Mouse (Mus musculus) kidney, embryonic 16.5 days (tissue): ENCODE measurements at regions not wholly inside any gene's neighbourhood (a gene's known extent, or its start where the extent isn't known, plus 50 kb on each side); places are given as distances from the start of the nearest gene placed in this dataset.

Experiments
- ATAC-seq: fragments of 200-750 bp; cut with Nextera tagmentation; 2 replicates; pipeline ENCODE4 v1.8.0; 2017; ENCODE audit warnings: moderate TSS enrichment; ENCODE audit not compliant: low FRiP score, low TSS enrichment
- H3K27ac ChIP-seq: fragments of 300-500 bp; sonication (generic); 2 replicates; pipeline ENCODE4 v1.5.1; 2014; ENCODE audit warnings: low read length
- H3K27me3 ChIP-seq: fragments of 300-500 bp; sonication (generic); 2 replicates; pipeline ENCODE4 v1.6.1; 2014; ENCODE audit warnings: low read length, control low read depth, mixed read lengths; ENCODE audit not compliant: insufficient read depth
- H3K36me3 ChIP-seq: fragments of 300-500 bp; sonication (generic); 2 replicates; pipeline ENCODE4 v1.6.1; 2014; ENCODE audit warnings: low read length, control low read depth, mixed read lengths; ENCODE audit not compliant: insufficient read depth
- H3K4me1 ChIP-seq: fragments of 300-500 bp; sonication (generic); 2 replicates; pipeline ENCODE4 v1.6.1; 2014; ENCODE audit warnings: low read length, control low read depth, mixed read lengths; ENCODE audit not compliant: insufficient read depth
- H3K4me2 ChIP-seq: fragments of 300-500 bp; sonication (generic); replicated peaks from 2 replicates; pipeline ENCODE4 v1.6.1; 2014; ENCODE audit warnings: low read depth, low read length
- H3K4me3 ChIP-seq: fragments of 300-500 bp; sonication (generic); 2 replicates; pipeline ENCODE4 v1.5.1; 2014; ENCODE audit warnings: mild to moderate bottlenecking, low read length
- H3K9ac ChIP-seq: fragments of 300-500 bp; sonication (generic); replicated peaks from 2 replicates; pipeline ENCODE4 v1.6.1; 2014; ENCODE audit warnings: low read length
- H3K9me3 ChIP-seq: fragments of 300-500 bp; sonication (generic); 2 replicates; pipeline ENCODE4 v1.6.1; 2016; ENCODE audit warnings: low read length, control low read depth
- WGBS: fragments of 180-500 bp; shearing (Covaris S2); extraction: QIAGEN DNeasy Blood & Tissue Kit; methylation state at CpG from one replicate; pipeline ENCODE4 v1.1.7; 2014; 5-methylcytosine and 5-hydroxymethylcytosine counted together

- Histone ChIP-seq H3K4me2 (no peak overlapping the region), H3K27me3 (no peaks in the 10 kb centered on the region), H3K4me1 (peaks cover 11% of the 10 kb centered on the region), H3K9me3 (no peaks in the 10 kb centered on the region), H3K27ac (no peak overlapping the region), H3K36me3 (no peaks in the 10 kb centered on the region), H3K9ac (no peak overlapping the region), H3K4me3 (no peak overlapping the region)
- no peak for ATAC-seq
- 67% methylated on average over 10 of the region's 10 CpGs for WGBS
Observed at GRCm38 (mm10) chr10:92347960-92348675, 374.1 kb downstream of the Nedd1 start.

GRCm38 (mm10) chr10:92339671-92340070 is 382.5 kb downstream of the Nedd1 start:
- no peaks in the 10 kb centered on the region for H3K36me3 ChIP-seq
- H3K4me3 ChIP-seq: no peak overlapping the region
- no peaks in the 10 kb centered on the region for H3K4me1 ChIP-seq
- no peaks in the 10 kb centered on the region; the same call in 1 of the 2 replicates for H3K9me3 ChIP-seq
- no peak overlapping the region for H3K27ac ChIP-seq
- H3K9ac ChIP-seq: no peak overlapping the region
- H3K27me3 ChIP-seq: no peaks in the 10 kb centered on the region
- no peak for ATAC-seq
- WGBS: 82% methylated on average over 2 of the region's 2 CpGs
- H3K4me2 ChIP-seq: no peak overlapping the region

GRCm38 (mm10) chr10:92336949-92337348 is 385.3 kb downstream of the Nedd1 start:
- H3K4me3 ChIP-seq: no peak overlapping the region
- WGBS: 82% methylated on average over 2 of the region's 2 CpGs

DNA sequence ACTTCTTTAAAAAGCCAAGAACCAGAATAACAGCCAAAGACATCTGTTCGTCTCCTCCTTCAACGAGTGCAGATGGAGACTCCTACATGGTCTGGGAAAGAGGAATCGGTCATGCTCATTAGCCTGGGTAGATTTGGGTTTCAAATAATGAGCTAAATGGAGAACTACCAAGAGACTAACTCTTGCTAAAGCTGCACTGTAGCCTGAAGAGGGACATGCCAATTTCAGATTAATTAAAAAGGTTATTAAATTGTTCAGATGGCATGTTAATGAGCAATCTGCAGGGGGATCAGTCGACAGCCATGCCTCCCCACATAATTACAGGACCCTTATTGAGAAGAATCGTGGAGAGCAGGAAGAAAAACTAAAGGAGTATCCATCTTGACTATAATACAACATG is 386.1 kb downstream of the Nedd1 start:
- ATAC-seq: no peak
- 51% methylated on average over 5 of the region's 5 CpGs for WGBS

More at GRCm38 (mm10) chr10:92336949-92337348, 385.3 kb downstream of the Nedd1 start:
- Histone ChIP-seq H3K9me3 (no peaks in the 10 kb centered on the region; the same call in 1 of the 2 replicates), H3K4me2 (no peak overlapping the region), H3K9ac (no peak overlapping the region), H3K27me3 (no peaks in the 10 kb centered on the region), H3K27ac (no peak overlapping the region), H3K4me1 (peaks cover 9% of the 10 kb centered on the region; the same call in 1 of the 2 replicates), H3K36me3 (no peaks in the 10 kb centered on the region)
- no peak for ATAC-seq

DNA sequence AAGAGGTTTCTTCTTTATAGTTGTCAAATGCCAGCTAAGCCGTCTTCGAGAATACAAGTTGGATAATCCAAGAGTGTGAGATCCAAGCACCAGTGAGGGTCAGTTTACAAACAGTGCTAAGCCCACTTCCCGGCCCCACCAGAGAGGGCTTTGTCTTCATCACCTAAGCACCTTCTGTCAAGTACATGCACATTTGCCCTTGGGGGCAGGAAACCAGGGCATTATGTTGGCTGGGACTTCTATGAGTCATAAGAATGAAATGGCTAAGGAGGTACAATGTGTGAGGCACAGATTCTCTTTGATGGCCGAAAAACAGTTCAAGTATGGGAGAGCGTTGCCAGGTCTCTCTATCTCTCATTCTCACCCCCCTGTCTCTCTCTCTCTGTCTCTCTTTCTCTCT is 387.1 kb downstream of the Nedd1 start:
- Histone ChIP-seq H3K4me3 (no peak overlapping the region), H3K9ac (no peak overlapping the region), H3K4me2 (no peak overlapping the region), H3K9me3 (no peaks in the 10 kb centered on the region; the same call in 1 of the 2 replicates), H3K27me3 (no peaks in the 10 kb centered on the region), H3K27ac (no peak overlapping the region), H3K36me3 (no peaks in the 10 kb centered on the region), H3K4me1 (peaks cover 9% of the 10 kb centered on the region; the same call in 1 of the 2 replicates)
- no peak for ATAC-seq
- WGBS: 82% methylated on average over 5 of the region's 5 CpGs

More for the DNA sequence above, 386.1 kb downstream of the Nedd1 start:
- H3K9ac ChIP-seq: no peak overlapping the region
- H3K9me3 ChIP-seq: no peaks in the 10 kb centered on the region; the same call in 1 of the 2 replicates
- no peak overlapping the region for H3K27ac ChIP-seq
- H3K4me3 ChIP-seq: no peak overlapping the region
- no peak overlapping the region for H3K4me2 ChIP-seq
- no peaks in the 10 kb centered on the region for H3K27me3 ChIP-seq
- peaks cover 9% of the 10 kb centered on the region; the same call in 1 of the 2 replicates for H3K4me1 ChIP-seq
- no peaks in the 10 kb centered on the region for H3K36me3 ChIP-seq

DNA sequence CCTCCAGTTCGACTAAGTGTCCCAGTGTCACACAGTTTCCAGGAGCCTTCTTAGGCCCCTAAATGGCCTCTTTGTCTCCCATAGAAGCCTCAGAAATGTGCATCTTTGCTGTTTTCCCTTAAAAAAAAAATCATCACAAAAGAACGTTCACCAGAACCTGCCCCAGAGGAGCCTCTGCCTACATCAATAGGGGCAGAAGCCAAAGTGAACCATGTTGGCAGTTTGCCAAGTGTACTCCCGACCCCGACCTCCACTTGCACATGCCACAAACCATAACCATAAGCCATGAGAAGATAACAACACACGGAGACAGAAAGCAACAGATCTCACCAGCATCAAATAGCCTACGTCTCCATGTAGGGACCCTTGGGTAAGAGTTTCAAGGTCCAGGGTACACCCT is 388.4 kb downstream of the Nedd1 start:
- 52% methylated on average over 6 of the region's 6 CpGs for WGBS
- no peak overlapping the region for H3K9ac ChIP-seq
- no peaks in the 10 kb centered on the region for H3K9me3 ChIP-seq
- no peak for ATAC-seq
- no peak overlapping the region for H3K27ac ChIP-seq
- H3K4me3 ChIP-seq: no peak overlapping the region
- H3K27me3 ChIP-seq: no peaks in the 10 kb centered on the region
- H3K4me2 ChIP-seq: no peak overlapping the region
- no peaks in the 10 kb centered on the region for H3K36me3 ChIP-seq
- peaks cover 9% of the 10 kb centered on the region; the same call in 1 of the 2 replicates for H3K4me1 ChIP-seq

GRCm38 (mm10) chr10:92333042-92333774 is 389.0 kb downstream of the Nedd1 start:
- 0 out of 2 replicates have a peak, but pooled peaks have one; percentile 19 for ATAC-seq
- Histone ChIP-seq H3K4me3 (no peak overlapping the region), H3K27me3 (no peaks in the 10 kb centered on the region), H3K4me1 (peaks cover 9% of the 10 kb centered on the region; the same call in 1 of the 2 replicates), H3K36me3 (no peaks in the 10 kb centered on the region), H3K27ac (no peak overlapping the region), H3K9ac (no peak overlapping the region), H3K9me3 (no peaks in the 10 kb centered on the region), H3K4me2 (no peak overlapping the region)
- WGBS: 28% methylated on average over 3 of the region's 3 CpGs

DNA sequence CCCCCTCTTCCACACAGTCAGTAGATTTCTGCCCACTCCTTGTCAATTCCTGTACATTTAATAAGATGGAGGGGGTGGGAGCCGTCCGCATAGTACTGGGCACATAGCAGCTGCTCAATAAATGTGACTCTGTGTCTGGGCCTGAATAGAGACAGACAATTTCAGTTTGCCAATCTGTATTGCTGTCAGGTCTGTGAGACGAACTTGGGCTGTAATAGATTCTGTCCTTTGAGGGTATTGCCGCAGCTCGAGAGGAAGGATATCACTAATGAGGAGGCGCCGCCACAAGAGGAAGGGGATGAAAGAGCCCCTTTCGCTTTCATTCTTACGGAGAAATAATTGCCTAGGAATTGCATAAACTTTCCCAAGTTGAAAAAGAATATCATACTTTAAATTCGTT is 392.1 kb downstream of the Nedd1 start:
- no peak overlapping the region for H3K4me2 ChIP-seq
- H3K9ac ChIP-seq: no peak overlapping the region
- H3K27ac ChIP-seq: no peak overlapping the region
- no peaks in the 10 kb centered on the region for H3K27me3 ChIP-seq
- 86% methylated on average over 10 of the region's 10 CpGs for WGBS
- no peak for ATAC-seq
- no peaks in the 10 kb centered on the region for H3K9me3 ChIP-seq
- H3K36me3 ChIP-seq: no peaks in the 10 kb centered on the region
- no peak overlapping the region for H3K4me3 ChIP-seq
- peaks cover 9% of the 10 kb centered on the region; the same call in 1 of the 2 replicates for H3K4me1 ChIP-seq

DNA sequence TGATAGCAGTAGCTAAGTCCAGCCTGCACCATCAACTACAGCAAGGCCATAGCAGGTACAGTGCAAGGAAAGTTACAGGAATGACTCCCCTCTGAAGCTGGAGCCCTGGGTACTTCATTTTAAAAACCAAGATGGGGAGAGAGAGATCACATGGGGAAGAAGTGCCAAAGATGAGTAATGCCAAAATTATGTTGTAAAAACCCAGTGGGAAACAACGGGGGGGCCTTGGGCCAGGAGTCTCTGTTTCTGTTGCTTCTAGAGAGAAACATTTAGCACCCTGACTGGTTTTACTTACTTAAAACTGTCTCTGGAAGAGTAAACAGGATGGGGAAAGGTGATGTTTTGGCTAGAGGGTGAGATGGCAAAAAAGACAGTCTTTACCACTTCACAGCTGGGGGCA is 392.6 kb downstream of the Nedd1 start:
- 60% methylated on average over 1 of the region's 1 CpGs for WGBS
- no peaks in the 10 kb centered on the region for H3K9me3 ChIP-seq
- H3K4me1 ChIP-seq: peaks cover 9% of the 10 kb centered on the region; the same call in 1 of the 2 replicates
- no peaks in the 10 kb centered on the region for H3K36me3 ChIP-seq
- H3K4me3 ChIP-seq: no peak overlapping the region
- H3K27me3 ChIP-seq: no peaks in the 10 kb centered on the region
- ATAC-seq: no peak
- no peak overlapping the region for H3K4me2 ChIP-seq
- H3K9ac ChIP-seq: no peak overlapping the region
- H3K27ac ChIP-seq: no peak overlapping the region
